Mouse (Mus musculus) lung, postnatal 14 days (tissue): ENCODE measurements at regions not wholly inside any gene's neighbourhood (a gene's known extent, or its start where the extent isn't known, plus 50 kb on each side); places are given as distances from the start of the nearest gene placed in this dataset.

Source experiments
- DNase-seq: peaks from one replicate; pipeline ENCODE4 v3.0.0; 2021

DNA sequence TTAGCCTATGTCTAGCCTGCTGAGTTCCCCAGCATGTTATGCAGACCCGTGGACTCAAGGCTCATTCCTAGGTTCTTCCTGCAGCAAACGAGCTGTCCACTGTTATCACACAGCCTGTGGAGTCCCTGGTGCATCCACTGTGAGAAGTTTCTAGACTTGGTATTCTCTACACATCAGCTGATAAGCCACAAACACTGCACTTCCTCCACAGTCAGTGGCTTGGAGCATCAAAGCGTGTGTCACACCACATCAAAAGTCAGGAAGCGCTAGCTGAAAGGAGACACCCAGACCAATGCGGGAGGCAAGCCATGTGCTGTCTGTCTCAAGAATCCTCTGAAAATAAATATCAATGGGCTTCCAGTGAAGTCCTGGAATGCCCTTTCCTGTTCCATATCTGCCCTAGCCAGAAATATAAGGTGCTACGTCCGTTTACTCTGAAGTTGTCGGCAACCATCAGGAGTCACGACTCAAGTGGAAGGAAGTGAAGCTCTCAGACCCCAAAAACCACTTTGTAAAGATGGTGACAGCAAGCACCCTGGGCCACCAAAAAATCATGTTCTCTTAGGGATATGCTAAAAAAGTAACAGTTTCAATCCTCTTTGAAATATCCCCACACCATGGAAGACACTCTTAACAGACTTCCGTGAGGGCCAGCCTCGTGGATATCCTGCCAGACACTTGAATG, 227.7 kb downstream of the Adgrl2 start:
- peak; percentile 23 for DNase-seq

DNA sequence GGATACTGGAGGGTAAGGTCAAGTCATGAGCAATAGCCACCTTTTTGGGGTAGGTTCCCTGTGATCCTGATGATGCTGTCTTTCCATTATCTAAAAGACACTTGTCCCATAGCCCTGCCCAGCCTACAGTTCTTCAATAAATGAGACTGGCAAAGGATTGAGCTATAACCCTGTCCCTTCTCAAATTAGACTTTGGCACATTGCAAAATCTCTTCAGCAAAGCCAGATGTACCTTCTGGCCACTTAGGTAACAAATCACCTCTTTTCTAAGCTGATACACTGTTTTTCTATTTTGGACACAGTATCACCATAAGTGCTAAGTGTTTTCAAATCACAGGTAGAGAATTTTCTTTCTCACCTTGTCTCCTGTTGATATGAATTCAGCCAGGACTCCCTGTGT, 228.8 kb downstream of the Adgrl2 start:
- no peak for DNase-seq

DNA sequence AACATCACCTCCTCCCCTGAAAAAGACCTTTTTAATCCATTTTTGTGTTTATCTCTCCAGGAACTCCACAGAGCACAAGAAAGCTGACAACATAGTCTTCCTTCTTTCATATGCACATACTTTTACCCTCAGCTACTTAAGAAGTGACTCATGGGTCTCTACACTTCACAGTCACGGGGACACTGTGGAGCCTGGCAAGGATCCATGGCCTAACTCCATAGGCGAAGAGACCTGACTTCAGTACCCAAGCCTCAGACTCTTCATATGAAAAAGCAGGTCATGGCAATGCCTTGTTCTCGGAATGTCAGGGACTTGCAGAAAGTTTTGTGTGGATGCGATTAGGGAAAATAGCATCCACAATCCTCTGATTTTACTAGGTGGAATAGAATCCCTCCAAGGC, 230.9 kb downstream of the Adgrl2 start:
- DNase-seq = no peak

DNA sequence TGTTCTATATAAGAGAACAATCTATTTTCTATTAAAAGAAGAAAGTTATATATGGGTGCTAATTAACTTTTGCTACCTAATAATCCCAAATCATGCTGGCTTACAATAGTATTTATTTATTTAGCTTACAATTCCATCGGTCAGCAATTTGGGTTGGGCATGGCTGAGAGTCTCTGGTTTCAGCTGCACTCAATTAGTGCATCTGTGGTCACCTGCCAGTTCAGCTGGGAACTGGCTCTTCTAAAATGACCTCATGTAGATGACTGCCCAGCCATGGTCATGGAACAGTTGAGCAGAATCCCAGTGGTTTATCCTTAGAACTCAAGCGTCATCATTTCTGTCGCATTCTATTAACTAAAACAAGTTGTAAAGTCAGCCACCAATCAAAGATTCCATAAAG, 244.1 kb downstream of the Adgrl2 start:
- no peak for DNase-seq

DNA sequence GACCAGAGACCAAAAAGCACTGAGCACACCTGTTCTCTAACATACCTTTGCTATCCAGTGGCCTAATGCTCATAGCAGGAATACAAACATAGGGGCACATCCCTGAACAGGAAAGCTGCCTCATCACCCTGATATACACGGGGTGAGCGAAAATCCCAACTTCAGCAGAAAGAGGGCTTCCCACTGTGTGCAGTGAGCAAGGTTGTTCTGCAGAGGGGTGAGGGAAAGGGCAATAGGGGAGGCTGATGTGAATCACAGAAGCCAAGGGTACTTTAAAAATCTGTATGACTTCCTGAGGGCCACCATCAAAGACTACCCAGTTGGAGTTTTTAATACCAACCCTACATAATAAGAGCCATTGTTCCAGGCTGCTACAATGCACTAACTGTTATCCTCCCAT, 245.7 kb downstream of the Adgrl2 start:
- no peak for DNase-seq

DNA sequence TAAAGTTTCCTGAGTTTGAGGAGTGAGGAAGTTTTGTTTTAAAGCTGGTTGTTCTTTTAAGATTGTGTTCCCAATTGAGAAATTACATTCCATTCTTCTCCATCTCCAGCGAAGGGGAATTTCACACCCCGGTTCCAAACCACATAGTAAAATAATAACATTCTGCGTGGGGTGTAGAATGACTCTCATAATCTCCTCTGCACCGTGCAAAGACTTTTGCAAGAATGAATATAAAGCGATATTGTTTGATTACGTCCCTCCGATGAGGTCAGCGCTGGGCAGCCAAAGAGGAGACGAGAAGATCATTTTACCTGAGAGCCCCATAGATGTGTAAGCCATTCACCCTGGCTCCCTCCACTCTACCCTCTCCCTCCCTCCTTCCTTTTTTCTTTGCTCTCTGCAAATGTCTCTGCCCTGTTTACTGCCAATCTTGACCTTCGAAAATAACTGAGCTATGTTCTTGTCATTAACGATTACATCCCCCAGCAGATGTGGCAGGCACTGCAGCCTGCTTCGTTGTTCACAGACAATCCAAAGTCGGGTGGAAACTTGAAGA, 256.1 kb downstream of the Adgrl2 start:
- no peak for DNase-seq

DNA sequence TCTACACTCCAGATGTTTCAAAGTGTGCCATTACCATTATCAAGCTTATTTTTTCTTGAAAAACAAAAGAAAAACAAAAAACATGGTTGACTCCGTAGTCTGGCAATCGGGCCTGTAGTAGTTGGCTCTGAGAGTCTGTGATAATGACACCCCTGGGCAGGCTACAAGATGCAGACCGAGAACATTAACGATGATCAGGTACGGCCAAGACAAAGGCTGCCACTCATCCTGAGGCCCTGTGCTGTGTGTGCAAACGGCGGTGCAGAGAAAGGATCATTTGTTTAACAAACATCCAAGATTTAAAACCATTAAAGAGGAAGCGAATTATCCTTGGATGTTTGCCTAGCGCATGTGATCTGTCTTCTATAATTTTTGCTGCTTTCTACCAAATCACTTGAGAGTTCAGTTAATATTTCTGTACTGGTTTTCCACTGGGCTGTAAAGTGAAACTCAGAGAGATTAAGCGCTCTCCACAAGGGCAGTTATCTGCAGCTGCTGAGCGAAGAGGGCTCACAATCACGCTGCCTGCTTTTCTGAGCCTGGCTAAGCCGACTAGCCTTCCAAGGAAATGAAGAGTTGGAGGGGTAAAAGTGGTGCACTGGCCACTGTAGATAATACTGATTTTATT, 257.0 kb downstream of the Adgrl2 start:
- no peak for DNase-seq

DNA sequence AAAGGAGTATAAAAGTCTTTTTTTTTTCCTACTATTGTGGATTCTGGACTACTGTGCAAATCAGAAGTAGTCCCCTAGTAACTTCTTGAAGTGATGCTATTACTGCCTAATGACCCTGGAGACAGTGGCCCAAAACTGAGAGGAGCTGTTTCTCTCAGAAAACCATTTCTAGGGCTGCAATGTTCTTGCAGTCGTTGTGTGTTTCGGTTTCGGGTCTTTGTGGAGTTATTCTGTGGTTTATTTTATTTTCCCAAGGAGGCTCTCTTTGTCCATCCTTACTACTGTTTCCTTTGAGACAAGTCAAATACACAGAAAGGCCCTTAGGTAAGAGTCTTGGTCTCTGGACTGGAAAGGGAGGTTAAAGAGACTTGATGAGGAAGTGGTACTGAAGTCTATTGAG, 258.9 kb downstream of the Adgrl2 start:
- DNase-seq = no peak

DNA sequence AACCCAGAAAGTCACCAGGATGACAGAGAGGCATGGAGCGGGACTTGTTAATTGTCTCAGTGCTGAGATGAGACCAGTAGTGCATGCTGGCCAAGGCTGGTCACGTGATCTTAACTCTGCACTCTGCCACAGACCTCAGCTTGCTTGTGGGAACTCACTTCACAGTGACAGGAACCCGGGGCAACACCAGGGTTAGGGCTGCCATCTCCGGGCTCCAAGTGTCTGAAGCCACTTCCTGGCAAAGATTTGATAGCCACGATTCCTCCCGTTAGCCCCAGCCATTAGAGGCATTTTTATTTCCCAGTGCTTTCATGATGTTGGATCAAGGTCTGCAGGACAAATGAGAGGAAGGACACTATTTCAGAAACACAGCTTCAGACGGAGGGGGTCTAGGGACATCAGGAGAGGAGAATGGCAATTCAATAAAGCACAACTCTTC, 261.1 kb downstream of the Adgrl2 start:
- peak; percentile 30 for DNase-seq

DNA sequence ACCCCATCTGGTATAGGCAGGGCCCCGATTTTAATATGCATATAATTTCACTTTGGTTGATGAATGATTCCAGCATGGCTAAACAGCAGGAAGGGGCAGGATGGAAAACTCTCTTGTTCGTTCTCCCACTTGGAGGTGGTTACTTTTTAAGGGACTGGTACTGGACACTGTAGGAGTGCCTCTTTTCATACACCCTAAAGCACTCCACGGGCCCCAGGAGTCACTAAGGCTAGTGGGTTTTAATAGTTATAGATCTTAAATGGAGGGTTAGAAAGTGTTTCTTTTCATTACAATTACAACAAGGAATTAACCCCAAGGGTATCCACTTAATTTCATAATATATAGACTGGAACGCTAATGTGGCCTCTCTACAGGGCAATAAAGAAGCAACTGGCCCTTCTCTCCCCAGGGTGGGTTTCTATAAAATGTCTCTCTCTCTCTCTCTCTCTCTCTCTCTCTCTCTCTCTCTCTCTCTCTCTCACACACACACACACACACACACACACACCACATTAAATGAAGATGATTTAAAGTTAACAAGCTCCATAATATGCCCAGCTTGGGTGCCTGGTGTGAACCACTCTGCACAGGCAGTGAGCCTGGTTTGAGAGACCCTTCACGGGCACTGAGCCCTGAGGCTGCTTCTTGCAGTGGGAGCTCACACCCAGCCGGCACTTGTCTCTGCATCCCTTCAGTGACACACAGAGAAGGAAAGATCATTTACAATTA, 261.7 kb downstream of the Adgrl2 start:
- no peak for DNase-seq

DNA sequence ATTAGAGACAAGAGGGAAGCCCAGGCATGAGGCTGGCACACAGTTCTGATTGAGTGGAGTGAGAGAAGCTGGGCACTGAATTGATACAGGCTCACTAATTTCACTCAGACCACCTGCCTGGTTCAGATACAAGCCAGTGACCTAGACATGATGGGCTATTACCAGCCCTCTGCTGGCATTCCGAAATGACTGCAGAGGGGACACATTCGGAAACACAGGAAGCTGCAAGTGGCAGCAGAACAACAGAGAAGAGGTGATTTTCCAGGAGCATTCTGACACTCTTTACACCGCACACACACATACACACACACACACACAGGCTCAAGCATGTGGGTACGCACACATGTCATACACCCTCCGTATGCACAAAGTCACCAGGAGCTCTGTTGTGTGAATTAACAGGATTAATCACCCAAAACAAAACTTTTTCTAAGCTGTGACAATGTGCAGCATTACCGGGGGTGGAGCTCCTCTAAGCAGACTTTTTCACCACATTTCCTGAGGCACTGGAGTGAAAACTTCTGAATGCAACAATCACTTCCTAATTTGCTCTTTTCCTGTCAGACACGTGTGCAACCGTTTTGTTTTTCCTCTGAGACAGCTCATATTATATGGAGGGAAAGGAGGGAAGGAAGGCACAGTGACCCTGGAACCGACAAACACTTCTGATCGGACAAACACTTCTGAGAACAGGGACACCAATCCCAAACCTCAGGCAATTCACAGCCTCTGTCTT, 263.6 kb downstream of the Adgrl2 start:
- no peak for DNase-seq

DNA sequence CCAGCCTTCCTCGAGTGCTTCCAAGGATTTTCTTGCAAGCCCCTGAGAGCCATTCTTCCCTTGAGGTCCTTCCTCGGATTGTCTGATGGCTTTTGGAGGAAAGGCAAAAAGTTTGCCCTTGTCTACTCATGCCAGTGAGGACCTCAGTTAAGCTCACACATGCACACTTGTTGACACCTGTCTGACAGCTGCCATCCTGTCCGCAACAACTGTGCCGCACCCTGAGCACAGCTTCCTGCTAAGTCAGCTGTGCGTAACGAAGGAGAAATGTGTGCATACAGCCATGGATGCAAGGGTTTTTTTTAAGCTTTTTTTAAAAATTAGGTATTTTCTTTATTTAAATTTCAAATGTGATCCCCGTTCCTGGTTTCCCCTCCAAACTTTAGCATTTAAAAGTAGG, 293.8 kb downstream of the Adgrl2 start:
- no peak for DNase-seq

DNA sequence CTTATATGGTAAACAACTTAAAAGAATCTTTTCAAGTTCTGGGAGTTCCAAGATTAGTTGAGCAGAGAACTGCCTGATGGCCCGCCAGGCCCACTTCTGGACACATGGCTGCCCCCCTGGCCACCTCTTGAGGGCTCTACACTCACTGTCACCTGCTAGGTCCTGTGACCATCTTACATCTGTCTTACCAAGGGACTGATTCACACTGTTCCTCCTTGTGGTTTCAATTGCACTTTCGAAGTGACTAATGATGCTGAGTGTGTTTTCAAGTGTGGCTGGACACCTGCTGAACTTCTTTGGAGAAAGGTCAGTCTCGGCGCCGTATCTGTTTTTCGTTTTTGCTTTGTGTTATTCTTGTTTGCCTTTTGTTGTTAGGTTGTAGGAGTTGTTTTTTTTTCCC, 294.9 kb downstream of the Adgrl2 start:
- no peak for DNase-seq

DNA sequence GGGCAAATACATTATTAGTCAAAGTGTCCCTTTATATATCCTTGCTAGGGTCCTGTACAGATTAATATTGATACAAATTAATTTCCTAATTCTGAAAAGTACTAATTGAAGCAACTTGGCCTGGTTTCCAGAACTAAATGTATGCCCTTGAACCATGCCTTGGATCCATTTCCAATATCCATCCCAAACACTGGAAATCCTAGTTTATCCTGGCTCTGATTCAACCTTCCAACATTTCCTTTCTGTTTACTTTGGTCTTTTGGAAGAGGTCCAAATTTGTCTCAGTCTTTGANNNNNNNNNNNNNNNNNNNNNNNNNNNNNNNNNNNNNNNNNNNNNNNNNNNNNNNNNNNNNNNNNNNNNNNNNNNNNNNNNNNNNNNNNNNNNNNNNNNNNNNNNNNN, 307.2 kb downstream of the Adgrl2 start:
- DNase-seq = no peak

DNA sequence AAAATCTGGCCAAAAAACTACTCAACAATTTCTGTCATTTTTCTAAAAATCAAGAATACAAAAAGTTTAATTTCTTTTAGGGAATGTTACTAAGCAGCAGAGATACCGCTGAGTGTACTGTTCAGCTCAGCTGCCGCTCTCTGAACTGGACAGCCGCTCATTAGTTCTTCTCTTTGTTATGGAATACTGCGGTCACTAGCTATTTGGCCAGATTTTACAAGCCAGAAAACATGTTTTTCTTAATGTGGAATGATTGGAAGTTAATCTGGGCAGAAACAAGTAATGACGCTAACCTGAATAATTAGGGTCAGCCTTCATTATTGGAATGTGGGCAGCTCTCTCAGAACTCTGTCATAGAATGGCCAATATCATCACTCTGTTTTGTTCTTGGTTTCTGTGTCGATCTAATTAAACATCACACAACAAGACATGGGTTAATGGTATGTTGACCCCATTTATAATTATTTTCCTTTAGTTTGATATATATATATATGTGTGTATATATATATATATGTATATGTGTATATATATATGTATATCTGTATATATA, 307.8 kb downstream of the Adgrl2 start:
- no peak for DNase-seq

DNA sequence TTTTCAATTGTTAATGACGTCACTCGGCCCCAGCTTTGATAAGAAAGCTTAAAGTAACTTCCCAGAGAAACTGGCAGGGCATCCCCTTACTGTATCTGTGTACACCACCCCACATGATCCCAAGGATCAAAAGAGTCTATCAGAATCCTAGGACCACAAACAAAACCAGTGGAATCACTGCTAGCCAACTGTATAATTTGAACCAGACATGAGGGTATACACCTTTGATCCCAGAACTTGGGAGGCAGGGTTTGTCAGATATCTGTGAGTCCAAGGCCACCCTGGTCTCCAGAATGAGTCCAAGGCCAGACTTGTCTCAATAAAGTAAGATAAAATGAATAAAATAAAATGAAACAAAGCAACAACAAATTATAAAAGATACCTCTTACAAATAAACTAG, 309.2 kb downstream of the Adgrl2 start:
- no peak for DNase-seq

DNA sequence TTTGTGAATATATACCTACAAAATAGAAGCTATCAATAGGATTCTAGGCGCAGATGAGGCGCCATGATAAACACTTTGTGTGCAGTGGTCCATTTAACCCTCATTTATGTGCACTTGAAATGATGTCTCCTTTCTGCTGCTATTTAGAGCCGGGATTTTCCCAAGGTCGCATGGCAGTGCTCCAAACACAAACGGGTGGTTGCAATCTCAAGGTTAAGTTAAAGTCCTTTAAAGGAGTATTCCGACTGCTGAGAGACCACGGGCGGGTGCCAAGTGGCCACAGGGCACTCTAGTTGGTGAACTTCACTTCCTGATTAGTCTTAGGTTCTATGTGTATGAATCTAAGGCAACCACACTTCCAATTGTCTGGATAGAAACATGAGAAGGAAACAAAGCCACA, 309.6 kb downstream of the Adgrl2 start:
- DNase-seq = no peak

DNA sequence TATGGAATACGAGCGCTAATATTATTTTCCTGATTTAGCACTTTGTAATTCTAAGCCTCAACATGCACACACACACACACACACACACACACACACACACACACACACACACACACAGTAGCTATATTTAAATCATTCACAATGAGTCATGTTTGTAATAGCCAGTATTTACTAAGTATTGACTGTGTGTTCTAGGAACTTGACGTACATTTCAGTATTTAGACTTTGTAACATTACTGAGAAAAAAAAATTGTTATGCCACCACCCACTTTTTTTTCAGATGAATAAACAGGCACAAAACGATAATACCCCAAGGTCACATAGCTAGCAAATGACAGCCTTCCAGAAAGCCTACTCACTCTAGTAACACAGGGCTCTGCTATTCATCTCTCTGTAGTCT, 310.3 kb downstream of the Adgrl2 start:
- no peak for DNase-seq

DNA sequence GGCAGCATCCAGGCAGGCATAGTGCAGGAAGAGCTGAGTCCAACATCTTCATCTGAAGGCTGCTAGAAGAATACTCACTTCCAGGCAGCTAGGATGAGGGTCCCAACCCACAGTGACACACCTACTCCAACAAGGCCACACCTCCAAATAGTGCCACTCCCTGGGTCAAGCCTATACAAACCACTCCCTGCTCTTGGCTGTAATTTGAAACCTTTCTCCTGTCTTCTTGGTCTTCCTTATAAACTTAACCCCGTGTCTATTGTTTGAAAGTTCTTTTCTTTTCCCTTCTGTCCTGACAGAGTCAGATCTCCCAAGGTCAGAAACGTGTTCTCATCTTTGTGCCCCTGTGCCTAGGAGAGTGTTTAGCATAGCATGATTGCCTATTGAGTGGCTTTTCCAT, 311.2 kb downstream of the Adgrl2 start:
- no peak for DNase-seq

DNA sequence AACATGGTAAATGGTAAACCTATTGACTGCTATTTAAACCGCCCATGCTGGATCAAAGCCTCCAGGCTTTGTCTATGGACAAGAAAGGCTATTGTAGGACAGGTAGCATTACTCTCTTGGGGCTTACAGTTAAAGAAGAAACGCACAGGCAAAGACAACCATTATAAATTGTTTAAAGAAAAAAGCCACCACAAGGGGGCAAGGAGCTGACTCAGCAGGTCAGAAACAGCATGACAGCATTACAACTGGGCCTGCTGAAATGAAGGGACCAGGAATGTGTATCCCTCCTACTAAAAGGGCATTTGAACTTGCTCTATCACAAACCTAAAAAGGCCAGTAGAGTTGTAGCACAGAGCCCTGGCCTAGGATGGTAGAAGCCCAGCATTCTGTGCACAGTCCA, 314.3 kb downstream of the Adgrl2 start:
- no peak for DNase-seq

DNA sequence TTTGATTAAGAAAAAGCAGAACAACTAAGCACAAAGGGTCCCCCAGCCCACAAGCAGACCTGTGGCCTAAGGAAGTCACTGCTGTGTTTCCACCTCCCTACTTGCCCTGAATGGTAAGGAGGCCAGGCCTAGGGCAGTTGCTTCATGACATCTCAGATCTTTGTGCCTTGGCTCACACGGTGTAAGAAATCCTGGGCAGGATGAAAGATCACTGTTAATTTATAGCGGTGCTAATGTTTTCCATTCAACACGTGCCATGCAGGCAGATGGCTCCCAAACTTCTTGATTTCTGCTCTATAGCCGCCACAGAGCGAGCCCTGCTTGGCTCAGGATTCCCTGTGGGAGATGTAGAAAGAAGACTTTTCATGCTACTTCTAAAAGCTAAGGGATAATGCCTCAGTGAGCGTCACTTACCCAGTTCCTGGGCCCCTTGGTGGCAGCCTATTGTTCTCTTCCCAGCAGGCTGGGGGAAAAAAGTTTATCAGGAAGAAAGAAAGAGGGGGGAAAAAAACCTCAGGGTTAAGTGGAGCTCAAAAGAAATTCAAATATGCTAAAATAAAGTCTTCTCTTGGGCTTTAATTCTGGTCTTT, 327.4 kb downstream of the Adgrl2 start:
- no peak for DNase-seq

DNA sequence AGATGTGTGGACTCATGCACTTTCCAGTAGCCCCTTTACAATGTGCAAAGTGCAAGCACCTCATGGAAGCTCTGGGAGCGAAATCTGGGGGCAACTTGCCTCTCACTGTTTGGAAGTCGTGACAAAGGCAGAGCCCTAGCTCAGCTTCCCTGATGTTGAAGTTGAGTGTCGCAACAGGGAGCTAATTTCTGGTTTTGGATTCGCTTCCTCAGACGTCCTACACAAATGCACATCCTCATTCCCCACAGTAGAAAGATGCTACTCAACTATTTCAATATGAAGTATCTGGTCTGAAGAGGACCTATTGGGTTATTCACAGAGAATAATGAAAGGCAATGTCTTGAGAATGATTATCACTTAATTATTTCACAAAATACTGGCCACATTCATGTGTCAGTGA, 331.3 kb downstream of the Adgrl2 start:
- DNase-seq = no peak

DNA sequence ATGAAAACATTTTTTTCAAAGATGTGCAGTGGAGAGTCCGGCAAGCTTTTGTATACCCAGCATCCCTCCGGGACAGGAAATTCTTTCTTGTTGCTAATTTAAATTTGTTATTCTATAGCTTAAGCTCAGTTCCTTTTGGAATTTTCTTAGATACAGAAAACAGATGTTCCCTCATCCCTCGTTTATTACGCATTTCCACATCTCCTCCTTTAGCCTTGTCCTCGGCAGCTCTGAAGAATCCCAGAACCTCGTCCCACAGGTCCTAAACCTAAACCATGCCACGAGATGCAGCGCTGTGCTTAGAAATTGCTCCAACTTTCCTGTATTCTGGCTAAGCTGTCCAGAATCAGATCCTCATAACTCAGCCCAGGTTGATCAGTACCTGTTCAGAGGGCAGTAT, 332.0 kb downstream of the Adgrl2 start:
- no peak for DNase-seq
